Mouse (Mus musculus) bone marrow, adult 2 months (tissue): ENCODE results near the gene Col6a1.

Experiments
- CTCF ChIP-seq: fragments of 200-500 bp; IDR thresholded peaks from 2 replicates; pipeline ENCODE4 v1.5.1; 2011; ENCODE audit warnings: low read length, control low read depth; ENCODE audit not compliant: control insufficient read depth, insufficient read depth
- POLR2A ChIP-seq: fragments of 200-500 bp; IDR thresholded peaks from 2 replicates; pipeline ENCODE4 v1.6.1; 2011; ENCODE audit warnings: low read depth, mild to moderate bottlenecking, control low read depth, low read length, borderline replicate concordance; ENCODE audit not compliant: control insufficient read depth

DNA sequence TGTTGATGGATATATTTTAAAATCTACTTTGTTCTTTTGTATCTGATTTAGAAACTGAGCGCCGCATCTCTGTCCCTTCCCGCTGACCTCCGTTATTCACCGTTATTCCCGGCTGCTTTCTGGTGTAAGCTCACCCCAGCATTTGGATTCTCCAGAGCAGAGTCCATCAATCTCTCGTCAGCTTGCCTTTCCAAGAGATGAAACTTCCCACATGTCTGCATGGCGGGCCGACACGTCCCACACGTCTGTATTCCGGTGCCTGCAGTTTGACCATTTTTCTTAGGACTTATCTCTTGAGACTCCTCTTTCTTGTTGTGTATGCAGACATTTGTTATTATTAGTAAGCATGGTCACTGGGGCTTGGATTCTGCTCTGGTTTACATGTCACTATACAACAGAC lies 42.0 kb downstream of the Col6a1 start:
- TF ChIP-seq CTCF: no peak
- TF ChIP-seq POLR2A: no peak
